12 mouse cellular contexts compared by ENCODE assay signal in the genomic region with DNA sequence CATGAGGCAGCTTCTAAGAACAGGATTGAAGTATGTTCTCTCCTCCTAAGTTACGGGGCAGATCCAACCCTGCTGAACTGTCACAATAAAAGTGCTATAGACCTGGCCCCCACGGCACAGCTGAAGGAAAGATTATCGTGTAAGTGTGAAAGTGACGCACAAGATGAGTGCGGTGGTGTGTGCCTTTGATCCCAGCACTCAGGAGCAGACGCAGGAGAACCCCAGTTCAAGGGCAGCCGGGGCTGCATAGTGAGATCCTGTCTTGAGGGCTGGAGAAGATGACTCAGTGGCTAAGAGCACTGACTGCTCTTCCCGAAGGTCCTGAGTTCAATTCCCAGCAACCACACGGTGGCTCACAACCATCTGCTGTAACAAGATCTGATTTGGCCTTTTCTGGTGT.
"Had no signal": no experiment of that assay in that cellular context is flagged by ENCODE, and none has a peak within 500 bp of the region (broad histone marks: within the 10 kb centered on the region; RNA-seq: fewer than 3 reads in every experiment).

No protein-coding gene starts in this region.

- DNase-seq: kidney, adult 9 months; kidney, postnatal 14 days; kidney, postnatal 4 days; liver; liver, embryonic 13.5 days; lung, adult 2 months; lung, postnatal 14 days; lung, postnatal 4 days; midbrain, embryonic 14.5 days; thymus, adult 2 months; thymus, postnatal 14 days; thymus, postnatal 4 days had no signal
